Mouse (Mus musculus) kidney, adult 2 months (tissue): ENCODE measurements around the gene Trim2. TPM values are rescaled to one million over a fixed set of nuclear protein-coding genes. Genes with fewer than 3 reads are reported as not detected.
A peak's percentile ranks its signal among the peaks of the same experiment; 100 is the strongest.

Source experiments
- DNase-seq: peaks from one replicate; pipeline ENCODE4 v3.0.0; 2021
- H3K27ac ChIP-seq: fragments of 200-500 bp; 2 replicates; pipeline ENCODE4 v1.5.1; 2012; ENCODE audit warnings: low read depth, low read length, control low read depth, inconsistent platforms; ENCODE audit not compliant: insufficient read depth
- H3K27me3 ChIP-seq: fragments of 200-500 bp; replicated peaks from 2 replicates; pipeline ENCODE4 v1.6.1; 2012; ENCODE audit warnings: mild to moderate bottlenecking, moderate library complexity, low read length, inconsistent platforms; ENCODE audit not compliant: control insufficient read depth, insufficient read depth
- H3K36me3 ChIP-seq: fragments of 200-500 bp; 2 replicates; pipeline ENCODE4 v1.6.1; 2012; ENCODE audit warnings: mild to moderate bottlenecking, moderate library complexity, low read length, inconsistent platforms; ENCODE audit not compliant: control insufficient read depth, insufficient read depth
- H3K4me1 ChIP-seq: fragments of 200-500 bp; 2 replicates; pipeline ENCODE4 v1.6.1; 2011; ENCODE audit warnings: low read length; ENCODE audit not compliant: control insufficient read depth, insufficient read depth
- H3K4me3 ChIP-seq: fragments of 200-500 bp; 2 replicates; pipeline ENCODE4 v1.5.1; 2011; ENCODE audit warnings: mild to moderate bottlenecking, low read depth, low read length, control low read depth; ENCODE audit not compliant: insufficient read depth
- CTCF ChIP-seq: fragments of 200-500 bp; conservative IDR thresholded peaks from 2 replicates; pipeline ENCODE4 v1.5.1; 2011; ENCODE audit warnings: low read depth, mild to moderate bottlenecking, control low read depth, low read length, moderate library complexity, mixed read lengths; ENCODE audit not compliant: insufficient read depth, insufficient read length
- POLR2A ChIP-seq: fragments of 200-500 bp; IDR thresholded peaks from one replicate; pipeline ENCODE4 v1.6.1; 2011; ENCODE audit warnings: low read depth, low read length, control low read depth
- WGBS: fragments of 180-500 bp; shearing (Covaris S2); methylation state at CpG from one replicate; pipeline ENCODE4 v1.1.7; 2018; 5-methylcytosine and 5-hydroxymethylcytosine counted together
- polyA plus RNA-seq: library from polyadenylated mRNA; depleted of rRNA; stranded (reverse); fragments of >200 nt; gene quantifications from 2 replicates; pipeline ENCODE4 v1.2.3, GENCODE M21; 2012

Trim2 gene
- polyA plus RNA-seq, 1 experiment = 44.5 TPM

GRCm38 (mm10) chr3:84312326-84312725 lies 5.6 kb upstream of the Trim2 start:
- WGBS = 81% methylated on average over 5 of the region's 5 CpGs
- no peak overlapping the region for H3K27ac ChIP-seq
- H3K36me3 ChIP-seq = no peaks in the 10 kb centered on the region
- no peak for TF ChIP-seq CTCF
- no peak for TF ChIP-seq POLR2A
- H3K4me3 ChIP-seq = no peak overlapping the region
- H3K27me3 ChIP-seq = no peaks in the 10 kb centered on the region
- peaks cover 3% of the 10 kb centered on the region; the same call in 1 of the 2 replicates for H3K4me1 ChIP-seq
- no peak for DNase-seq

GRCm38 (mm10) chr3:84307516-84307915 lies 839 bp upstream of the Trim2 start:
- TF ChIP-seq CTCF (no peak), POLR2A (no peak)
- peaks cover 6% of the 10 kb centered on the region for H3K4me1 ChIP-seq
- no peaks in the 10 kb centered on the region for H3K36me3 ChIP-seq
- H3K27ac ChIP-seq = no peak overlapping the region
- WGBS = 75% methylated on average over 5 of the region's 5 CpGs
- no peaks in the 10 kb centered on the region for H3K27me3 ChIP-seq
- DNase-seq = no peak
- no peak overlapping the region for H3K4me3 ChIP-seq

GRCm38 (mm10) chr3:84305722-84306510 lies 761 bp downstream of the Trim2 start:
- WGBS = 50% methylated on average over 15 of the region's 15 CpGs
- no peak for DNase-seq
- H3K36me3 ChIP-seq = no peaks in the 10 kb centered on the region
- no peak overlapping the region for H3K4me3 ChIP-seq
- no peak overlapping the region for H3K27ac ChIP-seq
- H3K27me3 ChIP-seq = no peaks in the 10 kb centered on the region
- H3K4me1 ChIP-seq = peaks cover 6% of the 10 kb centered on the region
- TF ChIP-seq POLR2A (no peak), CTCF (no peak)

GRCm38 (mm10) chr3:84305010-84305692 lies 1.5 kb downstream of the Trim2 start:
- 8% methylated on average over 28 of the region's 28 CpGs for WGBS
- peak; percentile 63 for DNase-seq

GRCm38 (mm10) chr3:84304339-84305009 lies 2.2 kb downstream of the Trim2 start:
- no peaks in the 10 kb centered on the region for H3K36me3 ChIP-seq
- WGBS = 3% methylated on average over 32 of the region's 32 CpGs
- no peak for TF ChIP-seq POLR2A
- TF ChIP-seq CTCF = peak; percentile 54
- peak overlapping the region; percentile 14; the same call in 1 of the 2 replicates for H3K4me3 ChIP-seq
- DNase-seq = peak; percentile 43
- H3K27me3 ChIP-seq = no peaks in the 10 kb centered on the region
- H3K27ac ChIP-seq = no peak overlapping the region
- H3K4me1 ChIP-seq = peaks cover 6% of the 10 kb centered on the region

More at GRCm38 (mm10) chr3:84305010-84305692, 1.5 kb downstream of the Trim2 start:
- Histone ChIP-seq H3K4me1 (peaks cover 6% of the 10 kb centered on the region), H3K36me3 (no peaks in the 10 kb centered on the region), H3K27me3 (no peaks in the 10 kb centered on the region), H3K4me3 (peak overlapping the region; percentile 16), H3K27ac (no peak overlapping the region)
- TF ChIP-seq POLR2A (no peak), CTCF (no peak)

GRCm38 (mm10) chr3:84303395-84303949 lies 3.2 kb downstream of the Trim2 start:
- TF ChIP-seq POLR2A = no peak
- TF ChIP-seq CTCF = no peak
- H3K27me3 ChIP-seq = no peaks in the 10 kb centered on the region
- no peak overlapping the region for H3K27ac ChIP-seq
- 87% methylated on average over 8 of the region's 8 CpGs for WGBS
- no peaks in the 10 kb centered on the region for H3K36me3 ChIP-seq
- H3K4me1 ChIP-seq = peaks cover 6% of the 10 kb centered on the region
- no peak for DNase-seq
- H3K4me3 ChIP-seq = no peak overlapping the region
